Mouse (Mus musculus): ENCODE measurements around the gene Arhgap25. TPM values are rescaled to one million over a fixed set of nuclear protein-coding genes. Genes with fewer than 3 reads are reported as not detected.
A peak's percentile ranks its signal among the peaks of the same experiment; 100 is the strongest.

Arhgap25 gene
- total RNA-seq, 2 experiments from 2014 or later, result 3.0 to 3.3 TPM

DNA sequence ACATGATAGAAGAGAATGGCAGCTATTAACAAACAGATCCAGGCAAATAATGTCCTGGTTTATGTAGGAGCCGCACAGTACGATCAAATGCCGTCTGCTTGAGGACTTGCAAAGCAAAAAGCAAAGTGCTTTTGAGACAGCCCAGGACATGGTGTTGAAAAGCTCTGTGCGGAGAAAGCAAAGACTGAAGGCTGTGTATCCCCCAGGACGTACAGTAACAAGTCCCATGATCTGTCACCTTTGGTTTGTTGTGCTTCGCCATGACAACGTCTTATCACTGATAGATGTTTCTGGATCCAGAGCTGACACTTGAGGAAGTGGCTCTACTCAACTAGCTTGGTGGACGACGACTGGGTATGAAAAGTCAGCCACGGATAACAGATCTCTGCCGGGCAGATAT lies 89.8 kb downstream of the Arhgap25 start:
- DNase-seq, result no peak

DNA sequence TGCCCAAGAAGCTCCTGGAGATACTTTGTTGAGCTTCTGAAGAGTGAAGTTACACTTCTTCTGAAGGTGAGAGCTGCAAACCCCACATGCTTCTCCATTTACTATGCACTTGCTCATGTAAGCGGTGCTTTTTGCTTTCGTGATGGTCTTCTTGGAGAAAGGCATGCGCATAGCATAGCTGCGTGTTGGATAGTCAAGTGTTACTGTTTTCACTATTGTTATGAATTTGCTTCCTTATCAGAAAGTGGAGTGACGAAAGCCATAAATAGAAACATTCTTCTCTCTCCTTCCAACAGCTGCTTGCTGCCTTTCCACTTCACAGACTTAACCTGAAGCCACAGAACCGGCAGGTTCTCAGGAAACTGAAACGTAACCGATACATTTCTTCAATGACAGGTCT lies 96.3 kb downstream of the Arhgap25 start:
- no peak for DNase-seq

DNA sequence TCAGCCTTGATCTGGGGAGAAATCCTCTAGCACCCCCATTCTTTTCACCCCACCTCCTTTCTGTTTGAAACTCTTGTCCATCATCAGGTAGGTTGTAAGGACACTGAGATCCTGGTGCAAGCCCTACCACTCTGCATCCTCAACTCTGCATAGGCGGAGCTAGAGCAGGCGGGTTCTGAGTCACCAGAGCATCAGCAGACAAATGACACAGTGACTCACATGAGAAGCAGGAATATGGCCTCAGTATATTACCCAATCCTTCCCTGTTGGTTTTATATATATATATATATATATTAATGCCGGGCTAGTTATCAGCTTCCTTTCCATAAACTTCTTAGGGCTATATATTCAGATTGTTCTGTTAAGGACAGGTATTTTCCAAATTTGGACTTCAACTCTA lies 97.3 kb downstream of the Arhgap25 start:
- DNase-seq, result no peak

DNA sequence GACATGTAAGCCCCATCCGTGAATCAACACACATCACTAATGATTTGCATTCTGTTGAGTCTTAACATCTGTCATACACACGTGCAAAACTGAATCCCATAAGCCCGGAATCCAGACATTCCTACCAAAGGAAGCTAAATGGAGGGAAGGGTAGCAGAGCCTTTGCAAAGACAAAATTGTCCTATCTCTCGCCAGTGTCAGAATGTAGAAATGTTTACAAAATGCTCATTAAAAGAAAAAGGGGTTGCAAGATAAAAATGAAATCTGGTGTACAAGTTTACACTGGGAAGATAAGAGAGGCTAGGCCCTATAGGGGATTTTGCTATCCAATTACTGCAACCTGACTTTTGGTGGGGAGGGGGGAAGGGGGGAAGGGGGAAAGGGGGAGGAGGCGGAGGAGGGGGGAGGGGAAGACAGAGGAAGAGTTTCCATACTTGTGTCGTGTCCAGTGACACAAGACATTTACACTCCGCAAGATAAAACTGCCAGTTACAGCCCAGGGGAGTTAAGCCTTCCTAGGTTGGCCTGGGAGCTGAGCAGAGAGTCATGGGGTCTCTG lies 104.5 kb downstream of the Arhgap25 start, which contains the start of gene Bmp10:
Bmp10 (plus strand) TSS at position 508 of the 558 bp plus-strand sequence.
- no peak for DNase-seq

DNA sequence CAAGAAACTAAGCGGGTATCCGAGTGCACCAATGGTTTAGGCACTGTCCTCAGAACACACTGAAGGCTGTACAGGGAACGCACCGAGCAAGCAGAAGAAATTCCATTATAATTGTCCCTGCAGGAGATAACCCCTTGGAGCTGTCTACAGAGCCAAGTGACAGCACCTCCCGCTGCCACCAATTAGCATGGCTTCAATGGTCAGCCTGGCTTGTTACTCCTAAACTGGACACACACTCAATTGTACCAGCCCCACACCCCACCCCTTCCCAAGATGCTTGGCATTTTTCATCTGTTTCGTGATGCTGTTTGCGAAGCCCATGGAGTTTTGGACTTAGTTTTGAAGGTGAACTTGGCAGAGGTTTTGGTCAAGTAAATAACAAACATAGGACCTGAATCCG lies 105.4 kb downstream of the Arhgap25 start:
- no peak for DNase-seq

DNA sequence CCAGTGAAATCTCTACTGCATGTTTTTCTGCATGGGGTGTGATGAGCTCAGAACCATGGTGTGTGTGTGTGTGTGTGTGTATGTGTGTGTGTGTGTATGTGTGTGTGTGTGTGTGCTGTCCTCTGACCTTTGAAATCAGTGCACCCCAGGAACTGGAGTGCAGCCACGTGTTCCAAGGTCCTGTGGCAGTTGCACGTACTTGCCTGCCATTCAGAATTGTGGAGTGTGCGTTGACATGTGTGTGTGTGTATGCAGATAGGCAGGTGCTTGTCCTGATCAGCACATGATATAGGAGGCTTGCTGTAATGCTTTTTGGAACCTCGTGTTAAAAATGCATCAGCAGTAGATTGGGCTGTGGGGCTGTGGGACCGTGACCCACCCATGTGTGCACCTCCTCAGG lies 106.1 kb downstream of the Arhgap25 start:
- no peak for DNase-seq

DNA sequence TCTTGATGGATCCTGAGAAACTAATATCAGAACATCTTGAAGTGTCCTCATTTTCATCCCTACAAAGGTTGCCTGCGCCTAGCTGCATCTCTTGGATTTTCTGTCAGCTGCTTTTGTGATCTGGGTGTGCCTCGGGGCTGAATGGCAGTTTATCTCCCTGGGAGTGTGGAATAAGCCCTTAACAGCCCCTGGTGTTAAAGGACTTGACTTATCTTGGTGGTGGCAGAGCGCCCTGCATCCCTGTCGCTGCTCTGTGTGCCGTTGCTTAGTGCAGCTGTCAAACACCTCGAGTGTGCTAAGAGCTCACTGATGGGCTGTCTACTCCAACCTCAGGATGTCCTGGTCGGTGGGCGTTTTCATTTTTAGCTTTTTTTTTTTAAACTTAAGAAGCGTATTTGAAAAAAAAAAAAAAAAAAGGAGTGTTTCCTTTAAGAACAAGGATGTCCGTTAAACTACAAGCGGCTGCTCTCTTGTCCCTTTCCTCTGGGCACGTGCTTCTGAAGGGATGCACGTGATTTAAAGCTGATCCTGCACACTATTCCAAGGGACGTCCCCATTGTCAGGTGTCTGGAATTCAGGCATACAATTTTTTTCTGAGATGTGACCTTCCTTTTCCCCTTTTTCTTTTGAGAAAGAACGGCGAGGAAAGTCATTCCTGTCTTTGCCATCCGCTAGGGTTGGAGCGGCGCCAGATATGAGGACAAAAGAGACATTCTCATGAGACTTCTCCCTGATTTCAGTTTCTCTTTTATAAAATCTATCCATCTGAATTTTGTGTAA lies 108.8 kb downstream of the Arhgap25 start:
- peak; percentile 31 for DNase-seq

DNA sequence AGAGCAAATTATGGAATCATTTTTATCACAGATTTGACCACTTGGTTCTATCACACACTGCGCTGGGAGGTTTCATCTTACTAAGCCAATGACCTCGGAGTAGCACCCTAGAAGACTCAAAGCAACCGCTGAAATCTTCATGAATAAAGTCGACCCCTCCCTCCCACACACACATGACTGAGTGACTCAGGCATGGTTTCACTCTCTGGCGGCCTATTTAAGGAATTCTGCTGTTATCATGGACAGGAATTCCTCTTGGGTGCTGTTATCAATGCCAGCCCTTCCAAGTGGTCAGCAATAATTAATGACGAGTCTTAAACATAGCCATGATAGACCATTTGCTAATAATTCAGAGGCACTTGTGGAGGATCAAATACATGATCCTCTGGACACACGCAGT lies 110.8 kb downstream of the Arhgap25 start:
- DNase-seq, result no peak

DNA sequence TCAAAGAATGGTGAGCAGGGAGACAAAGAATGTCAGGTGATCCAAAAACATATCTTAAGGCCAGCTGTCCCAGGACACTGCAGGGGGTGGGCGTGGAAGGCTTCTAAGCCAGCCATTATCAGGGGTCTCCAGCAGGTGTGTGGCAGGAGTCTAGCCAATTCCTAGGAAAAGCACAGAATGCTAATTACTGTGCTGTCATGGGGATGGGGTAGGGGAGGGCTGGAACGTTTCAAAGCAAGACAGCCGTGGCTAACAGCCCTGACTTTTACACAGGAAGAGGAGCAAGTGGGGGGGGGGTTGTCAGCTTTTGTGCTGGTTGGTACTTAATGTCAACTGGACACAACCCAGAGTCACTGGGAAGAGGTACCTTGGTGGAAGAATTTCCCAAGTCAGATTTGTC lies 121.0 kb downstream of the Arhgap25 start:
- DNase-seq, result no peak

Other genes with a start within 250 kb of the Arhgap25 start
- 10 to 100 TPM; 46.8 to 61.4 TPM for gene Antxr1, start 197.4 kb downstream of the Arhgap25 start, total RNA-seq (2021)
- not detected for gene Gkn1, start 182.3 kb downstream of the Arhgap25 start, total RNA-seq (2021)
- gene Gkn2, start 159.9 kb downstream of the Arhgap25 start, total RNA-seq (2021), result not detected
- gene Gkn3, start 144.3 kb downstream of the Arhgap25 start, total RNA-seq (2021), result 1 to 10 TPM; 1.8 to 2.1 TPM
- gene Bmp10, start 104.3 kb downstream of the Arhgap25 start, total RNA-seq (2021), result not detected
- gene Prokr1, start 57.5 kb upstream of the Arhgap25 start, total RNA-seq (2021), result 1 to 10 TPM; 3.1 to 3.5 TPM
- gene Aplf, start 138.9 kb upstream of the Arhgap25 start, total RNA-seq (2021), result 1 to 10 TPM; 3.2 to 3.9 TPM
- gene Efcc1, start 197.6 kb upstream of the Arhgap25 start, total RNA-seq (2021), result 1 to 10 TPM; 1.9 to 2.7 TPM
- gene Gp9, start 244.8 kb upstream of the Arhgap25 start, total RNA-seq (2021), result not detected